Comparison of ENCODE assay signal across 26 mouse cellular contexts in genomic region chr7:128727701-128728100, GRCm38 (mm10).
"Had no signal": no experiment of that assay in that cellular context is flagged by ENCODE, and none has a peak within 500 bp of the region (broad histone marks: within the 10 kb centered on the region; RNA-seq: fewer than 3 reads in every experiment).

No protein-coding gene starts in this region.

- H3K27ac ChIP-seq: gastrocnemius, adult 2 months; heart, adult 2 months; heart, embryonic 10.5 days; hindbrain, embryonic 10.5 days; hindbrain, embryonic 12.5 days; hindbrain, embryonic 14.5 days; limb, embryonic 13.5 days; limb, embryonic 15.5 days; liver, embryonic 12.5 days; liver, embryonic 14.5 days had no signal

- H3K4me3 ChIP-seq: gastrocnemius, adult 2 months; heart, adult 2 months; heart, embryonic 10.5 days; heart, embryonic 12.5 days; hindbrain, embryonic 10.5 days; hindbrain, embryonic 12.5 days; limb, embryonic 13.5 days; limb, embryonic 15.5 days; liver, embryonic 12.5 days had no signal

- H3K9ac ChIP-seq: heart, embryonic 12.5 days; hindbrain, embryonic 12.5 days; hindbrain, embryonic 14.5 days; limb, embryonic 13.5 days; limb, embryonic 15.5 days; liver, embryonic 12.5 days; liver, embryonic 14.5 days had no signal

- ATAC-seq: hindbrain, embryonic 16.5 days; inflammation-experienced regulatory T-cells, adult 6 months; intestine, postnatal 0 days; liver, embryonic 12.5 days had no signal

- H3K27me3 ChIP-seq: heart, embryonic 12.5 days; hindbrain, embryonic 12.5 days; limb, embryonic 13.5 days; limb, embryonic 15.5 days; liver, embryonic 12.5 days had no signal

- DNase-seq: gastrocnemius, adult 2 months; gastrocnemius, postnatal 10 days; gastrocnemius, postnatal 25 days; heart, adult 2 months; heart, postnatal 10 days; heart, postnatal 4 days; kidney, adult 18-20 months; kidney, adult 8-10 months; kidney, postnatal 10 days; kidney, postnatal 25 days; layer of hippocampus, adult 9-11 months; layer of hippocampus, postnatal 36 days; left cerebral cortex, postnatal 4 days; lung, adult 18-20 months had no signal

- H3K9me3 ChIP-seq: heart, embryonic 10.5 days; heart, embryonic 12.5 days; hindbrain, embryonic 10.5 days; hindbrain, embryonic 12.5 days; limb, embryonic 13.5 days; limb, embryonic 15.5 days; liver, embryonic 12.5 days had no signal

- H3K4me2 ChIP-seq: heart, embryonic 12.5 days; hindbrain, embryonic 12.5 days; hindbrain, embryonic 14.5 days; limb, embryonic 13.5 days; limb, embryonic 15.5 days; liver, embryonic 12.5 days had no signal
